Mouse (Mus musculus) layer of hippocampus, adult 6 months (tissue): ENCODE measurements around the gene Ccnl2. TPM values are rescaled to one million over a fixed set of nuclear protein-coding genes. Genes with fewer than 3 reads are reported as not detected.

Experiments
- long read RNA-seq, 2 experiments: library from polyadenylated mRNA; unstranded; transcript quantifications; one replicate each; pipeline ENCODE4 v2.0.0; 2019 to 2020
- microRNA-seq: library from miRNA; unstranded; fragments of <30 nt; microRNA quantifications from one replicate; pipeline ENCODE4 v1.2.0, GENCODE M21; 2020
- polyA plus RNA-seq: library from polyadenylated mRNA; unstranded; fragments of <200 nt; fragmentation: Nextera tagmentation; gene quantifications from 2 replicates; pipeline ENCODE4 v1.2.3, GENCODE M21; 2021

Ccnl2 gene
- 23.5 and 25.2 TPM in 2 replicates for polyA plus RNA-seq
- long read RNA-seq, experiment 1, full-length matches to known transcripts = 33 of 80 reads
- long read RNA-seq, experiment 1, partial matches to known transcripts = 44 of 80 reads
- long read RNA-seq, experiment 1, other reads (novel, unspliced or antisense) = 3 of 80 reads
- long read RNA-seq, experiment 2, full-length matches to known transcripts = 263 of 436 reads
- long read RNA-seq, experiment 2, partial matches to known transcripts = 114 of 436 reads
- long read RNA-seq, experiment 2, other reads (novel, unspliced or antisense) = 59 of 436 reads

GRCm38 (mm10) chr4:155811929-155812664, at the start of gene Ccnl2:
TSS of gene Ccnl2 (plus strand) at chr4:155812489.

GRCm38 (mm10) chr4:155774280-155774754, 38.0 kb upstream of the Ccnl2 start, which contains the start of gene Vwa1:
TSS of gene Vwa1 (minus strand) at chr4:155774698.

GRCm38 (mm10) chr4:155785819-155786218, 26.5 kb upstream of the Ccnl2 start, which contains the start of gene Tmem88b:
TSS of gene Tmem88b (minus strand) at chr4:155785874.

GRCm38 (mm10) chr4:155790021-155790489, 22.2 kb upstream of the Ccnl2 start, which contains the start of gene Ankrd65:
TSS of gene Ankrd65 (plus strand) at chr4:155790439.

GRCm38 (mm10) chr4:155802741-155803339, 9.4 kb upstream of the Ccnl2 start, which contains the start of gene Mrpl20:
TSS of gene Mrpl20 (plus strand) at chr4:155802878.

GRCm38 (mm10) chr4:155831205-155831766, 19.0 kb downstream of the Ccnl2 start, which contains the start of gene Aurkaip1:
TSS of gene Aurkaip1 (plus strand) at chr4:155831272.

GRCm38 (mm10) chr4:155839483-155839910, 27.2 kb downstream of the Ccnl2 start, which contains the start of gene Mxra8:
TSS of gene Mxra8 (plus strand) at chr4:155839680.

GRCm38 (mm10) chr4:155846871-155847578, 34.7 kb downstream of the Ccnl2 start, which contains the start of gene Dvl1:
TSS of gene Dvl1 (plus strand) at chr4:155847402.

GRCm38 (mm10) chr4:155863001-155863400, 50.7 kb downstream of the Ccnl2 start, which contains the start of gene Tas1r3:
TSS of gene Tas1r3 (minus strand) at chr4:155863362.

GRCm38 (mm10) chr4:155869317-155870033, 57.2 kb downstream of the Ccnl2 start, which contains the start of the genes Cptp and Ints11:
TSS of gene Cptp (minus strand) at chr4:155869440.
TSS of gene Ints11 (plus strand) at chr4:155869546.

Small RNA genes within 50 kb of the gene (microRNA-seq; reads per million reads assigned to microRNA genes)
- not detected for gene Gm27743

Other genes starting within 250 kb of the Ccnl2 start
- 26.4 and 31.2 TPM in 2 replicates for gene Slc35e2, start 211.1 kb upstream of the Ccnl2 start, polyA plus RNA-seq
- gene Cdk11b, start 187.6 kb upstream of the Ccnl2 start, polyA plus RNA-seq = 35.4 and 39.2 TPM in 2 replicates
- gene Gm10563, start 167.1 kb upstream of the Ccnl2 start, polyA plus RNA-seq = not detected in 2 replicates
- 0.45 and 0.87 TPM in 2 replicates for gene Mmp23, start 159.1 kb upstream of the Ccnl2 start, polyA plus RNA-seq
- gene Mib2, start 143.3 kb upstream of the Ccnl2 start, polyA plus RNA-seq = 14.8 and 16.5 TPM in 2 replicates
- 10.0 and 11.8 TPM in 2 replicates for gene Fndc10, start 118.1 kb upstream of the Ccnl2 start, polyA plus RNA-seq
- 201 and 210 TPM in 2 replicates for gene Ssu72, start 107.7 kb upstream of the Ccnl2 start, polyA plus RNA-seq
- 2.4 and 2.9 TPM in 2 replicates for gene Tmem240, start 77.7 kb upstream of the Ccnl2 start, polyA plus RNA-seq
- gene Atad3a, start 51.4 kb upstream of the Ccnl2 start, polyA plus RNA-seq = 28.5 and 32.9 TPM in 2 replicates
- 14.0 and 15.3 TPM in 2 replicates for gene Vwa1, start 37.8 kb upstream of the Ccnl2 start, polyA plus RNA-seq
- gene Tmem88b, start 26.6 kb upstream of the Ccnl2 start, polyA plus RNA-seq = 10.0 and 10.7 TPM in 2 replicates
- gene Ankrd65, start 22.1 kb upstream of the Ccnl2 start, polyA plus RNA-seq = 0.19 TPM in 1 of 2 replicates, not detected in the other
- gene Mrpl20, start 9.6 kb upstream of the Ccnl2 start, polyA plus RNA-seq = 367 and 368 TPM in 2 replicates
- gene Aurkaip1, start 18.8 kb downstream of the Ccnl2 start, polyA plus RNA-seq = 269 and 273 TPM in 2 replicates
- 6.7 and 11.4 TPM in 2 replicates for gene Mxra8, start 27.2 kb downstream of the Ccnl2 start, polyA plus RNA-seq
- 4.7 TPM in 2 replicates for gene Dvl1, start 34.9 kb downstream of the Ccnl2 start, polyA plus RNA-seq
- 0.05 and 0.08 TPM in 2 replicates for gene Tas1r3, start 50.9 kb downstream of the Ccnl2 start, polyA plus RNA-seq
- 14.0 and 15.0 TPM in 2 replicates for gene Cptp, start 57.0 kb downstream of the Ccnl2 start, polyA plus RNA-seq
- 35.4 and 38.5 TPM in 2 replicates for gene Ints11, start 57.1 kb downstream of the Ccnl2 start, polyA plus RNA-seq
- gene Pusl1, start 79.3 kb downstream of the Ccnl2 start, polyA plus RNA-seq = 45.2 and 57.4 TPM in 2 replicates
- 25.0 and 25.7 TPM in 2 replicates for gene Acap3, start 79.3 kb downstream of the Ccnl2 start, polyA plus RNA-seq
- 39.1 and 45.7 TPM in 2 replicates for gene Ube2j2, start 131.3 kb downstream of the Ccnl2 start, polyA plus RNA-seq
- gene C1qtnf12, start 149.8 kb downstream of the Ccnl2 start, polyA plus RNA-seq = 24.1 and 39.1 TPM in 2 replicates
- 22.8 and 23.7 TPM in 2 replicates for gene B3galt6, start 180.2 kb downstream of the Ccnl2 start, polyA plus RNA-seq
- 149 and 160 TPM in 2 replicates for gene Sdf4, start 180.4 kb downstream of the Ccnl2 start, polyA plus RNA-seq
- gene Tnfrsf4, start 201.4 kb downstream of the Ccnl2 start, polyA plus RNA-seq = not detected in 2 replicates
- gene Tnfrsf18, start 213.7 kb downstream of the Ccnl2 start, polyA plus RNA-seq = 0.21 and 0.23 TPM in 2 replicates
- gene Ttll10, start 246.9 kb downstream of the Ccnl2 start, polyA plus RNA-seq = 0.19 and 0.30 TPM in 2 replicates